Mouse (Mus musculus) hindbrain, embryonic 16.5 days (tissue): ENCODE measurements around the gene Tmem63a. TPM values are rescaled to one million over a fixed set of nuclear protein-coding genes. Genes with fewer than 3 reads are reported as not detected.

ENCODE experiments used
- ATAC-seq: fragments of 200-750 bp; cut with Nextera tagmentation; 2 replicates; pipeline ENCODE4 v1.8.0; 2017; ENCODE audit warnings: moderate TSS enrichment, moderate library complexity
- H3K27ac ChIP-seq: fragments of 300-500 bp; sonication (generic); 2 replicates; pipeline ENCODE4 v1.5.1; 2014; ENCODE audit warnings: low read depth, mild to moderate bottlenecking, control low read depth, low read length, moderate library complexity
- H3K27me3 ChIP-seq: fragments of 300-500 bp; sonication (generic); replicated peaks from 2 replicates; pipeline ENCODE4 v1.6.1; 2014; ENCODE audit warnings: low read length; ENCODE audit not compliant: control insufficient read depth, insufficient read depth
- H3K36me3 ChIP-seq: fragments of 300-500 bp; sonication (generic); 2 replicates; pipeline ENCODE4 v1.6.1; 2014; ENCODE audit warnings: mild to moderate bottlenecking, low read length, moderate library complexity, mixed read lengths; ENCODE audit not compliant: control insufficient read depth, insufficient read depth
- H3K4me1 ChIP-seq: fragments of 300-500 bp; sonication (generic); 2 replicates; pipeline ENCODE4 v1.6.1; 2014; ENCODE audit warnings: low read depth, low read length; ENCODE audit not compliant: control insufficient read depth, insufficient read depth
- H3K4me2 ChIP-seq: fragments of 300-500 bp; sonication (generic); 2 replicates; pipeline ENCODE4 v1.6.1; 2014; ENCODE audit warnings: mild to moderate bottlenecking, low read length, control low read depth, moderate library complexity
- H3K4me3 ChIP-seq: fragments of 300-500 bp; sonication (generic); 2 replicates; pipeline ENCODE4 v1.5.1; 2014; ENCODE audit warnings: mild to moderate bottlenecking, low read length, control low read depth, moderate library complexity
- H3K9ac ChIP-seq: fragments of 300-500 bp; sonication (generic); 2 replicates; pipeline ENCODE4 v1.6.1; 2014; ENCODE audit warnings: low read depth, mild to moderate bottlenecking, control low read depth, low read length, moderate library complexity
- H3K9me3 ChIP-seq: fragments of 300-500 bp; sonication (generic); 2 replicates; pipeline ENCODE4 v1.6.1; 2014; ENCODE audit warnings: mild to moderate bottlenecking, low read length, moderate library complexity; ENCODE audit not compliant: control insufficient read depth
- WGBS: fragments of 180-500 bp; shearing (Covaris S2); extraction: QIAGEN DNeasy Blood & Tissue Kit; methylation state at CpG from one replicate; pipeline ENCODE4 v1.1.7; 2014; 5-methylcytosine and 5-hydroxymethylcytosine counted together
- polyA plus RNA-seq: library from polyadenylated mRNA; unstranded; fragments of >200 nt; fragmentation: Nextera tagmentation; extraction: Ambion mirVana; gene quantifications from 2 replicates; pipeline ENCODE4 v1.2.1, GENCODE M21; 2015

The Tmem63a gene
- polyA plus RNA-seq, 1 experiment from 2014 or later: 2.6 TPM

- 4% methylated on average over 9 of the region's 9 CpGs for WGBS
- ATAC-seq: peak; percentile 40; the same call in 1 of the 2 replicates
- Histone ChIP-seq H3K9me3 (peaks cover 2% of the 10 kb centered on the region; the same call in 1 of the 2 replicates), H3K27me3 (no peaks in the 10 kb centered on the region), H3K4me3 (no peak overlapping the region), H3K36me3 (no peaks in the 10 kb centered on the region), H3K9ac (0 out of 2 replicates have a peak overlapping the region, but pooled peaks have one; percentile 41), H3K4me1 (peaks cover 2% of the 10 kb centered on the region; the same call in 1 of the 2 replicates), H3K27ac (no peak overlapping the region), H3K4me2 (peak overlapping the region; percentile 43)
Measured at GRCm38 (mm10) chr1:180987759-180988158, 45.6 kb downstream of the Tmem63a start.

GRCm38 (mm10) chr1:180990671-180991070, 48.5 kb downstream of the Tmem63a start:
- ATAC-seq: no peak
- Histone ChIP-seq H3K9ac (no peak overlapping the region), H3K9me3 (no peaks in the 10 kb centered on the region), H3K4me3 (no peak overlapping the region), H3K4me1 (peaks cover 2% of the 10 kb centered on the region; the same call in 1 of the 2 replicates), H3K27me3 (no peaks in the 10 kb centered on the region), H3K36me3 (no peaks in the 10 kb centered on the region), H3K4me2 (no peak overlapping the region), H3K27ac (no peak overlapping the region)
- 48% methylated on average over 3 of the region's 3 CpGs for WGBS

- no peaks in the 10 kb centered on the region for H3K27me3 ChIP-seq
- H3K9ac ChIP-seq: no peak overlapping the region
- 58% methylated on average over 3 of the region's 3 CpGs for WGBS
- no peaks in the 10 kb centered on the region for H3K36me3 ChIP-seq
- H3K4me2 ChIP-seq: no peak overlapping the region
- peaks cover 2% of the 10 kb centered on the region; the same call in 1 of the 2 replicates for H3K4me1 ChIP-seq
- no peak overlapping the region for H3K27ac ChIP-seq
- no peaks in the 10 kb centered on the region for H3K9me3 ChIP-seq
- H3K4me3 ChIP-seq: no peak overlapping the region
- no peak for ATAC-seq
Measured at GRCm38 (mm10) chr1:180992142-180992541, 50.0 kb downstream of the Tmem63a start.

- Histone ChIP-seq H3K9me3 (no peaks in the 10 kb centered on the region), H3K4me3 (no peak overlapping the region), H3K9ac (no peak overlapping the region), H3K4me2 (no peak overlapping the region), H3K27me3 (no peaks in the 10 kb centered on the region), H3K27ac (no peak overlapping the region), H3K4me1 (no peaks in the 10 kb centered on the region), H3K36me3 (no peaks in the 10 kb centered on the region)
- ATAC-seq: no peak
- 45% methylated on average over 10 of the region's 10 CpGs for WGBS
Measured at GRCm38 (mm10) chr1:181000501-181001092, 58.5 kb downstream of the Tmem63a start.

GRCm38 (mm10) chr1:181001217-181001616, 59.1 kb downstream of the Tmem63a start:
- H3K4me2 ChIP-seq: no peak overlapping the region
- WGBS: 88% methylated on average over 3 of the region's 3 CpGs
- H3K4me3 ChIP-seq: no peak overlapping the region
- no peak for ATAC-seq
- H3K9me3 ChIP-seq: no peaks in the 10 kb centered on the region
- H3K27ac ChIP-seq: no peak overlapping the region
- no peaks in the 10 kb centered on the region for H3K4me1 ChIP-seq
- no peaks in the 10 kb centered on the region for H3K36me3 ChIP-seq
- H3K9ac ChIP-seq: no peak overlapping the region
- no peaks in the 10 kb centered on the region for H3K27me3 ChIP-seq

GRCm38 (mm10) chr1:181001621-181002020, 59.5 kb downstream of the Tmem63a start:
- ATAC-seq: no peak
- H3K27me3 ChIP-seq: no peaks in the 10 kb centered on the region
- H3K36me3 ChIP-seq: no peaks in the 10 kb centered on the region
- H3K9me3 ChIP-seq: no peaks in the 10 kb centered on the region
- WGBS: 92% methylated on average over 3 of the region's 3 CpGs
- H3K27ac ChIP-seq: no peak overlapping the region
- H3K9ac ChIP-seq: no peak overlapping the region
- H3K4me3 ChIP-seq: no peak overlapping the region
- H3K4me2 ChIP-seq: no peak overlapping the region
- H3K4me1 ChIP-seq: no peaks in the 10 kb centered on the region

GRCm38 (mm10) chr1:181003790-181004189, 61.6 kb downstream of the Tmem63a start:
- H3K4me3 ChIP-seq: no peak overlapping the region
- H3K9me3 ChIP-seq: no peaks in the 10 kb centered on the region
- no peak overlapping the region for H3K4me2 ChIP-seq
- H3K27ac ChIP-seq: no peak overlapping the region
- no peaks in the 10 kb centered on the region for H3K27me3 ChIP-seq
- WGBS: 75% methylated on average over 2 of the region's 2 CpGs
- no peak for ATAC-seq
- H3K4me1 ChIP-seq: no peaks in the 10 kb centered on the region
- no peaks in the 10 kb centered on the region for H3K36me3 ChIP-seq
- no peak overlapping the region for H3K9ac ChIP-seq

- Histone ChIP-seq H3K9me3 (no peaks in the 10 kb centered on the region), H3K4me2 (no peak overlapping the region), H3K36me3 (no peaks in the 10 kb centered on the region), H3K4me3 (no peak overlapping the region), H3K4me1 (no peaks in the 10 kb centered on the region), H3K27me3 (no peaks in the 10 kb centered on the region), H3K27ac (no peak overlapping the region), H3K9ac (no peak overlapping the region)
- WGBS: 83% methylated on average over 8 of the region's 8 CpGs
- ATAC-seq: no peak
Measured at GRCm38 (mm10) chr1:181005331-181005730, 63.2 kb downstream of the Tmem63a start.

- no peak overlapping the region for H3K4me2 ChIP-seq
- no peak overlapping the region for H3K9ac ChIP-seq
- no peaks in the 10 kb centered on the region for H3K4me1 ChIP-seq
- 87% methylated on average over 6 of the region's 6 CpGs for WGBS
- H3K4me3 ChIP-seq: no peak overlapping the region
- no peak for ATAC-seq
- H3K36me3 ChIP-seq: no peaks in the 10 kb centered on the region
- no peak overlapping the region for H3K27ac ChIP-seq
- no peaks in the 10 kb centered on the region for H3K27me3 ChIP-seq
- H3K9me3 ChIP-seq: no peaks in the 10 kb centered on the region
Measured at GRCm38 (mm10) chr1:181007831-181008230, 65.7 kb downstream of the Tmem63a start.
